Mouse (Mus musculus): ENCODE measurements around the gene Gm3233.

DNA sequence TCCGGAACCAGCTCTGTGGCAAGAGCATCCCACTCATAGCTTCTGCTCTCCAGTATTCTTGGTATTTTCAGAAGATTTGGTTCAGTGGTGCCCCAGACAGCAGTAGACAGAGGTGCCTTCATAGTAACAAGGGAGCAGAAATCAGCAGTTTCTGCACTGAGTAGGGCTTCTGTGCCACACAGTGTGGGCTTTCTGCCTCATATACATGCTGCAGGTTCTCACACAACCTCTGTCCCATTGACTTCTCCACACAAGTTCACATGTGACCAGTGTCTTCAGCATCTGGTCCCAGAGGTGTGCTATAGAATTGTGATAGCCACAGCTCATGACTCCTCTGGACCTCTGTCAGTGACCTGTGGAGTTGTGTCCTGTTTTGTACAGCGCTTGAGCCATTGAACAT lies 29.1 kb upstream of the Gm3233 start:
- TF ChIP-seq CTCF (IDR thresholded peaks at IDR 0.05; ENCODE audit: low read depth) (no peak), EP300 (IDR thresholded peaks at IDR 0.05; ENCODE audit: low read depth) (no peak)

Measured in liver, embryonic 14.5 days (tissue).